In genomic region chr8:72570633-72571610, GRCm38 (mm10) we compare ENCODE assay signal across 8 mouse cellular contexts. TPM values are rescaled to one million over a fixed set of nuclear protein-coding genes. Genes with fewer than 3 reads are reported as not detected.
DNase-seq lines count a peak whose midpoint lies in the region; ATAC-seq lines count a peak whose summit lies in the region.

Smim7 (minus strand) TSS chr8:72571088.

- peak within 1 kb of the TSS; percentile 63 for H3K4me3 ChIP-seq in hindbrain, embryonic 16.5 days (ENCODE audit: low read length)
- H3K4me3 ChIP-seq in macrophage (ENCODE audit: inconsistent target) = peak within 1 kb of the TSS; percentile 79

- peak within 1 kb of the TSS; percentile 97 for H3K4me2 ChIP-seq in hindbrain, embryonic 16.5 days (ENCODE audit: low read length)

- WGBS in hindbrain, embryonic 16.5 days = under 1% methylated on average over 52 of the region's 52 CpGs
- under 1% methylated on average over 52 of the region's 52 CpGs for WGBS in macrophage (ENCODE audit: missing documents)

- H3K79me2 ChIP-seq in macrophage (ENCODE audit: inconsistent target) = peaks cover 27% of the 10 kb centered on the region

- peak; percentile 96 for ATAC-seq in hindbrain, embryonic 16.5 days

- H3K36me3 ChIP-seq in hindbrain, embryonic 16.5 days (ENCODE audit: control insufficient read depth, insufficient read depth, low read length) = peaks cover 26% of the 10 kb centered on the region
- peaks cover 33% of the 10 kb centered on the region; the same call in 1 of the 2 replicates for H3K36me3 ChIP-seq in macrophage (ENCODE audit: inconsistent target)

- peak within 1 kb of the TSS; percentile 78 for H3K9ac ChIP-seq in hindbrain, embryonic 16.5 days (ENCODE audit: low read depth, low read length)

- H3K27ac ChIP-seq in hindbrain, embryonic 16.5 days (ENCODE audit: low read depth, low read length) = peak within 1 kb of the TSS; percentile 86
- H3K27ac ChIP-seq in macrophage = peak within 1 kb of the TSS; percentile 76

- H3K27me3 ChIP-seq in hindbrain, embryonic 16.5 days (replicated peaks; ENCODE audit: control insufficient read depth, insufficient read depth, low read length) = no peaks in the 10 kb centered on the region

- peak; percentile 99 for DNase-seq in WW6 (ENCODE audit: low read depth, low spot score)
- peak; percentile 87 to 95 for DNase-seq in cerebellum, postnatal 4 days (ENCODE audit: low spot score in 2 of 2)
- peak; percentile 99 for DNase-seq in gastrocnemius, adult 18-20 months (ENCODE audit: low spot score)
- peak; percentile 96 to 98 for DNase-seq in left cerebral cortex, adult 18-20 months (ENCODE audit: low spot score in 2 of 2)
- peak; percentile 98 for DNase-seq in right cerebral cortex, adult 18-20 months
- peak; percentile 90 for DNase-seq in urinary bladder, postnatal 10 days (ENCODE audit: low spot score)

- H3K9me3 ChIP-seq in hindbrain, embryonic 16.5 days (ENCODE audit: control insufficient read depth, low read length) = no peaks in the 10 kb centered on the region

- peaks cover 31% of the 10 kb centered on the region for H3K4me1 ChIP-seq in hindbrain, embryonic 16.5 days (ENCODE audit: control insufficient read depth, insufficient read depth, low read depth, low read length)

RNA-seq across cellular contexts. Expression of gene Smim7, which starts in this region (rescaled TPM):
- 10 to 100 TPM; 61.8 to 61.9 TPM for total RNA-seq in gastrocnemius, adult 18-20 months (2021)
- 123 and 127 TPM in 2 replicates for polyA plus RNA-seq in hindbrain, embryonic 16.5 days (2015; fragmentation: Nextera tagmentation; extraction: Ambion mirVana)
- total RNA-seq in left cerebral cortex, adult 18-20 months (2021) = 100 to 1,000 TPM; 128 to 130 TPM
- total RNA-seq in macrophage (2018; cell fraction: chromatin; rRNA removed) = 10 to 100 TPM; 19.9 to 54.0 (median 37.6) TPM
- total RNA-seq in macrophage (2018; cell fraction: cytosol; rRNA removed) = 10 to 100 TPM; 25.0 to 42.3 (median 33.5) TPM
- 10 to 100 TPM; 22.1 to 66.7 (median 38.4) TPM for total RNA-seq in macrophage (2018; cell fraction: nucleus; rRNA removed)
- 16.5 to 43.2 TPM (median 39.1 TPM) in 3 replicates for polyA plus RNA-seq in macrophage (2018)

Comparison
In these comparisons a context has a peak if more than half of its experiments do, and no peak if none do; other contexts are left out.
1. Peak in every context shown above with its lines: DNase-seq, ATAC-seq, H3K4me3 ChIP-seq and H3K27ac ChIP-seq.